Mouse (Mus musculus): ENCODE results near the gene Eif4g3.
"Not testable (repeated sequence)": the region's sequence is repeated elsewhere in the genome, so short reads cannot be mapped to it uniquely, and the experiment has no call there.

Gene Eif4g3

DNA sequence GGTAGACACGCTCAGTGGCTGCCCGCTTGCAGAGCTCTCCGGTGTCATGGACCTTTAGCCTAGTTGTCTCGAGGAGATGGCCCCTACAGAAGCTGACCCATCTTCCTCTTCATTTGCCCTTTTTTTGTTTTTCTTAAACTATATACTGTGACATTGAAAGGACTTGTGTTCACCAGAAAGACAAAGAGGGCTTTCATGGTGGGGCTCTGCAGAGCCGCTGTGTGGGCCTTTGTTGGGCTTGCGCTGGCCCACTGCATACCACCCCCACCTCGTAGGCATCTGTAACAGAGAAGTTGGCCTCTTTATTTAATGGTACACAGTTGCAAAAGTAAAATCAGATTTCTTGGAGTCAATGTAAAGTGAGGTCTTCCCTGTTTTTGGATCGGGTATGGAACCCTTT lies 44.3 kb downstream of the Eif4g3 start:
- ChIA-PET CTCF (interaction anchor here in 2 of 4 experiments (0.6 to 1.9 kb wide), 3 partner anchors 71 to 136 kb away, joined by 3 to 7 read pairs (median 5); no protein-coding TSS in a partner anchor), POLR2A (no interaction called here)

DNA sequence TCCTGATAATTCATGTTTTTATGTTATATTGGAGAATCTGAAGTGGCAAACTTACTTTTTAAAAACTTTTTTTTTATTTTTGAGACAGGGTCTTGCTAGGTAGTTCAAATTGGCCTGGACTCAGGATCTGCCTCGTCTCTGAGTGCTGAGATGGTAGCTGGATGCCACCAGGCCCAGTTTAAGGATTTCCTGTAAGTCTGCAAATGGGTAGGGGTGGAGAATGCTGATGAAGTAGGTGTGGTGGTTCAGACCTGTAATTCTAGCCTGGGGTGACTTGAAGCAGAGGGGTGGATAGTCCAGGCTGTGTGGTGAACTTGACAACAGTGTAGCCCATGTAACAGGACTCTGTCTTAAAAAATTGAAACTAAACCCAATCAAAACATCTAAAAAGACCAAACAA lies 45.1 kb downstream of the Eif4g3 start:
- POLR2A ChIA-PET: no interaction called here

DNA sequence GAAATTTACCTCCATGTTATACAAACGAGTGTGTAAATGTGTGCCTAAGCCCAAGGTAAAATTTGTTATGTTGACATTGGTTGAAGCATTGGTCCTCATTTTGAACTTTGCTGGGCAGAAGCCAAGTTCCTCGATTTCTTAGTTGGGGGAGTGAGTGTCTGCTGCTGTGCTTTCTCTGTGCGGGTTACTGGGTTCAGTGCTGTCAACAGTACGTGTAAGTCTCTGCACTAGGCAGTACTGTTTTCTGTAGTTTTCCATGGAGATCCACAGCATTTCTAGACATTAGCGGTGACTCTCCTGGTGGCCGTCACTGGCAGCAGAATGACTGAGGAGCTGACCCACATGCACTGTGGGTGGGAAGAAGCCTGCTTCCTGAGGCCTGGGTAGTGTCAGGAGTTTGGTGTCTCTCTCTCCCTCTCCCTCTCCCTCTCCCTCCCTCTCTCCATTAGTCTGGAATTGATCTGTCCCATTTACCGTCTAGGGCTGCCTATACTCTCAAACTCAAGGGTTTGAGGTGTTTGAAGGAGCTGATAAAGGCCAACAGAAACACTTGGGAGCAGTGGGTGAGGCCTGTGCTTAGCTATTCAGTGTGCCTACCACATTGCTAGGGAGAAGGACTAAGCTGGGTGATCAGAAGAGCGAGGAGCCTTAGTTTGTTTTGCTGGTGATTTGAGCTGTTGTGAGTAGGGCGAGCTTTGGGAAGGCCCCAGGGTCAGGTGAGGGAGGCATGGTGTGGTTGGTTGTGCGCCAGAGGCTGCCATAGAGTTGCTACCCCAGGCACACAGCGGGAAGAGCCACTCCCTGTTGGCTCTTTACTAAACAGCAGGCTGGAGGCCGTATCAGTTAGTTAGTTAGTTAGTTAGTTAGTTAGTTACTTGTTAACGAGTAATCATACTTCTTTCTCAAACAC lies 45.8 kb downstream of the Eif4g3 start:
- ChIA-PET POLR2A (interaction anchor here in 1 of 4 experiments (0.6 kb wide), 1 partner anchor 373 kb away, joined by 3 read pairs; no protein-coding TSS in a partner anchor), CTCF (interaction anchor here in 3 of 4 experiments (0.6 to 1.7 kb wide), 4 partner anchors 69 to 990 kb away, joined by 3 to 6 read pairs (median 4); no protein-coding TSS in a partner anchor)

More for the DNA sequence above, 45.1 kb downstream of the Eif4g3 start:
- CTCF ChIA-PET: interaction anchor here in 1 of 4 experiments (0.6 kb wide), 1 partner anchor 102 kb away, joined by 3 read pairs; no protein-coding TSS in a partner anchor

DNA sequence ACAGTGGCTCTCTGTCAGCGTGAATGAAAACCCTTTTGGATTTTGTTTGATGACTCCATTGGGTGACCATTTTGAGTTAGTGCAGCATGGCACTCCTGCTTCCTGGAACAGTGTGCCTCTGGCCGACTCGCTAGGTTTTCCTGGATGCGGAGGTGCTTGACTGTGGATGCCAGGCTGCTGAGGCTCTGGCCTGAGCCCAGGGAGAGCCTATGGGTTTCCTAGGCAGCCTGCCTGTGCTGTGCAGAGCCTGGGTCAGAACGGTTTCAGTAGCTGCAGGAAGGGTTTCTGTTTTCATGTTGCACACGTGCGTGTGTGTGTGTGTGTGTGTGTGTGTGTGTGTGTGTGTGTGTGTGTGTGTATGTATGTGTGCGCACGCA lies 46.4 kb downstream of the Eif4g3 start:
- ChIA-PET POLR2A (interaction anchor here in 2 of 4 experiments (0.6 kb wide), 2 partner anchors 66 to 372 kb away, joined by 3 read pairs; no protein-coding TSS in a partner anchor), CTCF (interaction anchor here in 3 of 4 experiments (0.6 to 1.7 kb wide), 4 partner anchors 68 to 989 kb away, joined by 3 to 6 read pairs (median 4); no protein-coding TSS in a partner anchor)

DNA sequence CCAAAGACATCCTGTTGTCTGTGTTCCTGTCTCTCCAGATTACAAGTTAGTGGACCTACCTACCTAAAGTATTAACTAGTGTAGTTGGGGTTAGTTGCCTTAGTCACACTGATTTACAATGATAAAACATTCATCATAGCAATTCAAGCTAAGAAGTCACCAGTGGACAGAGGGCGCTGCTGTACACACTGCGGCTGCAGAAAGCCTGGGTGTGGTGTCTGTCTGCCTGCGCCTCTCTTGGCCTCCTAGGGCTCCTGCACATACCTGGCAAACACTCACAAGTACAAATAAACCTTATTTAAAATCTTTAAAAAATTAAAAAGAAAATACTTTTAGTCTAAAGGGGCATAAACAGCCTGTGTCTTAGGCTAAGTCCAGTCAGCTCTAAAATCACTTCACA lies 47.8 kb downstream of the Eif4g3 start:
- POLR2A ChIA-PET: interaction anchor here (0.6 to 1.5 kb wide), 5 partner anchors 10 to 560 kb away, joined by 3 to 4 read pairs (median 3); no protein-coding TSS in a partner anchor
- CTCF ChIA-PET: interaction anchor here (0.6 to 1.6 kb wide), 35 partner anchors 9 to 787 kb away, joined by 3 to 14 read pairs (median 4); partner anchors contain the start of gene Ddost (in 1 of the 4)

DNA sequence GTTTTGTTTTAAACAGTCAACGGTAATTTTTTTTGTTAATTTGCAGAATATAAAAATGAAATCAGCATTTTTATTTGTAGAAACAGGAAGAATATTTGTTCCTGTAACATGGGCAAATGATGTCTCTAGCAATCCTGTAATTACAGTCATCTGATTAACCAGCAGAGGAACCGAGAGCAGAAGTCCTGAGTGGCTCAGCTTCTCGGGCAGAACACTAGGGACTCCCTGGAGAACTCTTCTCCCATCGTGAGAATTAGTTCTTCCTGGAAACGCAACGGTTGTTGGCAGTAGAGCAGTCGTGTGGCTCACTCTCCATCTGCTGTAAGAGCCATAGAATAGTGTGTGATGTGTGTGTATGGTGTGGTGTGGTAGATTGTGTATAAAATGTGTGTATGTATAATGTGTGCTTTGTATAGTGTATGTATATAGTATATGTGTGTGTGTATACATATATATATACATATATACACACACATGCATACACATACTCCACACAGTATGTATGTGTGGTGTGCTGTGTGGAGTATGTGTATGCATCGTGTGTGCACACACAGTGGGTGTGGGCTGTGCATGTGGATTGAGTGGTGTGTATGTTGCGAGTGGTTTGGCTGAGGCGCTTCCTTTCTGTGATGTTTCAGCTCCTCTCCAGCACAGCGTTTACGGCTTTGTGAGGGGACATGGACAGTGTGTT lies 48.9 kb downstream of the Eif4g3 start:
- ChIA-PET POLR2A (interaction anchor here in 2 of 4 experiments (0.5 to 1.5 kb wide), 3 partner anchors 23 to 559 kb away, joined by 3 to 4 read pairs (median 3); no protein-coding TSS in a partner anchor), CTCF (interaction anchor here (0.5 to 1.6 kb wide), 14 partner anchors 8 to 1909 kb away, joined by 3 to 14 read pairs (median 5); no protein-coding TSS in a partner anchor)

DNA sequence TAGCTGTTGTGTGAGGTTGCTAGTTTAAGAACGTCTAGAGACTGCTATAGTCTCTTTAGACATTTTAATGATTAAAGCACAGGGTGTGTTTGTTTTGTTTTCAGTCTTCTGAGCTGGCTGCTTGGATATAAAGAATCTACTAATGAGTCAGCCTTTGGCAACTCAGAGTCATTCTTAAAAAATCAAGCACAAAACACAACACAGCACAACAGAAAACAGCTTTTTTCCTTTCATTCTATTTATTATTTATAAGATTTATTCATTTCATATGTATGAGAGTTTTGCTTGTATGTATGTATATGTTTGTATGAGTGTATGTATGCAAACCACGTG lies 49.4 kb downstream of the Eif4g3 start:
- ChIA-PET CTCF (interaction anchor here (0.5 to 1.6 kb wide), 6 partner anchors 8 to 1910 kb away, joined by 3 to 11 read pairs (median 3); no protein-coding TSS in a partner anchor), POLR2A (interaction anchor here in 1 of 4 experiments (0.5 kb wide), 1 partner anchor 24 kb away, joined by 3 read pairs; no protein-coding TSS in a partner anchor)

DNA sequence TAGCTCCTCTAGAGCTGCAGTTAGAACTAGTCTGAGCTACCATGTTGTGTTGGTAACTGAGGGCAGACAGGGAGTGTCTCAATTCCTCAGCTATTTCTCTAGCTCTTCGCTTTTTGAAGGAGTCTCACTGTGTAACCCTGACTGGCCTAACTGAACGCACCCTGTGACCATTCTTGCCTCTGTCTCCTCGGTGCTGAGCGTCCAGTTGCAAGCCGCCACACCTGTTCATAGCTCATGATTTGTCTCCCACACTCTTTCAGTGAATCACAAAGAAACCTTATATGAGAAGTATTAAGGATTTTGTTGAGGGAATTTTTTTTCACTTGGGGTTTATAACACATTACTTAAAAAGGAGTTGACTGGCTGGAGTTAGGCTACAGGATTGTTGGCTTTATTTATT lies 49.8 kb downstream of the Eif4g3 start:
- POLR2A ChIA-PET: no interaction called here
- CTCF ChIA-PET: interaction anchor here (0.6 to 1.6 kb wide), 5 partner anchors 9 to 1910 kb away, joined by 3 to 11 read pairs (median 3); no protein-coding TSS in a partner anchor

DNA sequence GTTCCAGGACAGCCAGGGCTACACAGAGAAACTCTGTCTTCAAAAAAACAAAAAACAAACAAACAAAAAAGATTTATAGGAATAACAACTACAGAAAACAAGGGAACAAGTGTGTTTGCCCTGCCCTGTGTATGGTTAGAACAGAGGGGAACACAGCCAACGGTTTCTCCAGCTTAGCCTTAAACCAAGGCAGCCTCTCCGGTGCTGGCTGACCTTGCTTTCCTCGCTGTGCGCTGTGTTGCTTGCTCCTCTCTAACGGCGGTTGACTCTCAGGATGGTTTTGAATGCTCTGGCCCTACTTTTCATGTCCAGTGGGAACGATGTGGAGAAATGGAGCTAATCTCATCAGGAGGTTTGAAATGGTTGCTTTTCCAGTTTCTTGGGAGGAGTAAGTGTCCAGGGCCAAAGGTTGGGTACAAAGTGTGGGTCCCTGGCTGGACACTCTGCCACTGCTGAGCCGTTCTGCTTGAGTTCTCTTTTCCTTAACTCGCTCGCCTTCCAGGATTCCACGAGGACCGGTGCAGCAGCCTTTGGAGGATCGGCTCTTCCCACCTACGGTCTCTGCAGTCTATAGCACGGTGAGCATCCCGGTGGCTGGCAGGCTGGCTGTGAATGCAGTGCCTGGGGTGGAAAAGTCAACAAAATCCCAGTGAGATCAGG lies 52.1 kb downstream of the Eif4g3 start:
- ChIA-PET POLR2A (interaction anchor here in 2 of 4 experiments (0.5 to 0.7 kb wide), 2 partner anchors 47 to 50 kb away, joined by 3 read pairs; no protein-coding TSS in a partner anchor), CTCF (no interaction called here)

DNA sequence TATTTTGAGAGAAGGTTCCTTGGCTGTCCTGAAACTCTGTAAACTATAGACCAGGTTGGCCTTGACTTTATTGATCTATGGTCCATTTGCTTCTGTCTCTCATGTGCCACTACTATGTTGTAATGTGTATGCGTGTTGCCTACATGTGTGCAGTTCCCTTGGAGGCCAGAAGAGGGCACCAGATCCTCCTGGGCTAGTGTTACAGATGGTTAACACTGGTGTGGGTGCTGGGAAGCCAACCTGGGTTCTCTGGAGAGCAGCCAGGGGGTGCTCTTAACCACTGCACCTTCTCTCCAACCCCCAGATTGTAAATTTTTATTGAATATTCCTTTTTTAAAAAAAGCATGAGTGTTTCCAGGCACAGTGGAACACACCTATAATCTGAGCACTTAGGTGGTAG lies 53.0 kb downstream of the Eif4g3 start:
- CTCF ChIA-PET: no interaction called here
- POLR2A ChIA-PET: no interaction called here

DNA sequence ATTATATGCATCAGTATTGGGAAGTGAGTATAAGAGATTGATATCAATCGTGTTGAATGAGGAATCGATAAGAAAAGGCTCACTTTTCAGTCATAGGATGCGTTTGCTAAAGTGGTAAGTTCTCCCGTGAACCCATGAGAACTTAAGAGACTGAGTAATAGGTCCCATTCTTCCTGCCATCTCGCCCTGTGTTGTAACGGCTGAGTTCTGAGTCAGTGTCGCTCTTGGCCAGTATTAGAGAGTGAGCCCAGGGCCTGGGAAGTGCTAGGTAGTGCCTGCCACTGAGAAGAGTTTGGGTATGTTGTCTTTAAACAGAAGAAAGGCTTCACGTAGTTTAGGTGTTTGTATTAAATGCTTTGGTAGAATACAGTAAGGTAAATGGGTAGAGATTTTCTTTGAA lies 53.5 kb downstream of the Eif4g3 start:
- POLR2A ChIA-PET: no interaction called here
- CTCF ChIA-PET: no interaction called here

DNA sequence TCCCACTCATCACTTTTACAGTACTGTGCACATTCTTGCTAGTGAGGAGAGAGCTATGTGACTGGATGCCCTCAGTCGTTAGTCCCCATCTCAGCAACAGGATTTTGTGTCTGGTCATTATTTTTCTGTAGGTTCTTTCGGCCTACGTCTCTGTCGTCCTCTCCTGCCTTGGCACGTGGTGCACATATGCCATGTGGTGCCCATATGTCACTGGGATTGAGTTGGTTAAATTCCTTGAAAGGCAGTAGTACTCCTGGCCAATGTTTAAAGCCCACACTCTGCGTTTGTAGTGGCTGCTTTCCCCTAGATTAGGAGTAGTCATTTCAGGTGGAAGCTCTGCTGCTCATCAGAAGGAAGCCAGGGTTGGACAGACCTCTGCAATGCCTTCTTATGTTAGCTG lies 56.7 kb downstream of the Eif4g3 start:
- CTCF ChIA-PET: interaction anchor here (0.6 to 1.7 kb wide), 4 partner anchors 9 to 62 kb away, joined by 3 to 4 read pairs (median 4); no protein-coding TSS in a partner anchor
- POLR2A ChIA-PET: no interaction called here

DNA sequence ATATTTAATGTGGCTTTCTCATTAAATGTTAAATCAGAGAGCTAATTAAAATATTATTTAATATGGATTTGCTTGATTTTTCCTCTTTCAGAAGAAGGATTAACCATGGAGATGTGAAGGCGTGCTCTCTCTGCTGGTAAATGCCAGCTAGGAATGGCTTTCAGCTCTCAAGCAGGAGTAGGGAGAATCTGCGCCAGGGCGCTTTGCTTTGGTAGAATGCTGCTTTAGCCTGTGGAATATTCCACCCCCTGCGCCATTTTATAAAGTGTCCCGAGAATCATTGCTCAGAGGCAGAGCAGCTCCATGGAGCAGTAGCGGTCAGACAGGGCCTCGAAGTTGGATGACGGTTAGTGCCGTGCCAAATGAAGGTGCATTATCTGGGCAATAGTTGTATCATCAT lies 58.7 kb downstream of the Eif4g3 start:
- ChIA-PET POLR2A (interaction anchor here in 1 of 4 experiments (0.5 kb wide), 1 partner anchor 44 kb away, joined by 10 read pairs; no protein-coding TSS in a partner anchor), CTCF (interaction anchor here in 3 of 4 experiments (0.5 to 1.7 kb wide), 4 partner anchors 11 to 57 kb away, joined by 4 to 6 read pairs (median 4); no protein-coding TSS in a partner anchor)

DNA sequence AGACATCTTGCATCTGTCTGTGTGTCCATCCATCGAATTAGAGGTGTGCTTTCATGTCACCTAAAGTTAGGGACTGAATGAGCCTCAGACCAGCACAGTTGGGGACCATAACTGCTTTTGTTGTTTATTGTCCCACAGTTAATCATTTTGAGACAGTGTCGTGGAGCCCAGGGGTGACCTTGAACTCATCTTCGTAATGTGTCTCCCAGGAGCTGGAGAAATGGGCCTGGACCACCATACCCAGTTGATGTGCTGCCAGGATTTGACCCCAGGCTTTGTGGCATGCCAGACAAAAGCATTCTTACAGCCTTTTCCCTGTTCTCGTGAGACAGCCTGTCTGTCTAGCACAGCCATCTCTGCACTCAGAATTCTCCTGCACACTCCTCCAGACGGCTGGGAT lies 63.8 kb downstream of the Eif4g3 start:
- POLR2A ChIA-PET: no interaction called here
- CTCF ChIA-PET: interaction anchor here in 1 of 4 experiments (0.5 to 1.2 kb wide), 2 partner anchors 23 to 51 kb away, joined by 3 to 4 read pairs; no protein-coding TSS in a partner anchor

DNA sequence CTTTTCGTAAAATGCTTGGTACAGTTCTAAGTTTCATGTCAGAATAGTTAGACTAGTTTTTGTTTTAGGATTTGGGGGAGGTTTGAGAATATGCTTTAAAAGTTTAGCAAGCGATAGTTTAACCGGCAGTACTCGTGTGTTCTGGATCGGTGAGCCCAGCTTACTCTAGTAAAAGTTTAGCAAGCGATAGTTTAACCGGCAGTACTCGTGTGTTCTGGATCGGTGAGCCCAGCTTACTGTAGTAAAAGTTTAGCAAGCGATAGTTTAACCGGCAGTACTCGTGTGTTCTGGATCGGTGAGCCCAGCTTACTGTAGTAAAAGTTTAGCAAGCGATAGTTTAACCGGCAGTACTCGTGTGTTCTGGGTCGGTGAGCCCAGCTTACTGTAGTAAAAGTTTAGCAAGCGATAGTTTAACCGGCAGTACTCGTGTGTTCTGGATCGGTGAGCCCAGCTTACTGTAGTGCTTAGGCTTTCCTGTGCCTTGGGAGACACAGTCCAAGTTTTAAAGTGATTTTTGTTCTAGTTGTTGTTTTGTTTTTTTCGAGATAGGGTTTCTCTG lies 64.5 kb downstream of the Eif4g3 start:
- POLR2A ChIA-PET: not testable (repeated sequence)
- CTCF ChIA-PET: interaction anchor here in 1 of 4 experiments (0.7 kb wide), 1 partner anchor 268 kb away, joined by 4 read pairs; no protein-coding TSS in a partner anchor

DNA sequence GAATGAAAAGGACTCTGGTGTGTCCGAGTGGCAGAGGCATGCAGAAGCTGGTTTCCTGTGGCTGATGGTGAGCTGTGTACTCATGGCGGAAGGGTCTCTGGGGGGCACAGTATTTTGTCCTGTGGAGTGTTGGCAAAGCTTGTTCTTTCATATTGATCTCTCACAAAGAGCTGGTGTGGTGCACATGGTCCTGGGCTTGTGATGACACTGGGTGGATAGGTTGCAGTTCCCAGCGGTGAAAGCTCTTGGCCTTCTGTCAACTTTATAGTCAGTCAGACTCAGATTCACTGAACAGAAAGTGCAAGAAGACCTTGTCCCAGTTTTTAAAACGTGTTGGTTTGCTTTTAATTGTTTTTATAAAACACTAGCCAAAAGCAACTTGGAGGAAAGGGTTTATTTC lies 68.3 kb downstream of the Eif4g3 start:
- ChIA-PET POLR2A (no interaction called here), CTCF (interaction anchor here in 1 of 4 experiments (1.4 kb wide), 1 partner anchor 28 kb away, joined by 5 read pairs; no protein-coding TSS in a partner anchor)

DNA sequence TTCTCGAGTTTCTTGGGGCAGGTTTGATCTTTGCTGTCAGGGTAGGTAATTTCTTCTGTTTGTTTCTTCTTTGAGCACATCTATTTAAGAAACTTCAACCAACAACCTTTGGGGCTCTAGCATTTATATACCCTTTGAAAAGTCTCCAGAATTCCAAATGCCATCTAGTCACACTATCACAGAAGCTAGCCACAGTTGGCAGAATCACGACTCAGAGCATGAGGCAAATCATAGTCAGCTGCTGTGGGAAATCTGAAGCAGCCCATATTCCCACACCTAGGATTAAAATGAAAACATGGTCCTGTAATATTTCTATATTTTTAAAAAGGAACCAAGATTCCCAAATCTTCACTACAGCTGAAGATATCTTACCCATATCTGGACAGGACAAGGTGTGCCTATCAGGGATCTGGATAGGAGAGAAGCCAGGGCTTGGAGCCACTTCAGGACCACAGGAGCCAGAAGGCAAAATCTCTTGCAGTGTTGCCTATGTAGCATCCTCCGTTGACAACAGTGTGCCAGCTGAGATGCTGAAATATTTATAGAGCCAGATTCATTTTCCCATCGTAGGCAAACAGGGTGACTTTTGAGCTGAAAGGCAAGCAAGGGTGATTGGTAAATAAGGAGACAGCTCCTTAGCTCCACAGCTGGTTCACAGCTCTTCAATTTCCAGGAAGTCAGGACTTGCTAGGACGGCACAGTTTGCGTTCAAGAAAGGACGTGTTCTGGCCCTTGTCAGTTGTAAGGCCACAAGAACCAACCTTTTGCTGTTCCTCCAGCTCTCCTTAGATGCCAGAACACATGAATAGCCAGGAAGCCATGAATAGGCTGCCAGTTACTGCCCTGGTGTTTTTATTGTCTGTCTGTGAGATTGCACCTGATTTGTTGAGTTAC lies 70.8 kb downstream of the Eif4g3 start:
- POLR2A ChIA-PET: interaction anchor here (0.5 to 0.7 kb wide), 4 partner anchors 55 to 1914 kb away, joined by 3 read pairs; no protein-coding TSS in a partner anchor
- CTCF ChIA-PET: interaction anchor here in 3 of 4 experiments (0.7 to 1.2 kb wide), 4 partner anchors 9 to 227 kb away, joined by 3 read pairs; no protein-coding TSS in a partner anchor

All from embryonic stem cell, embryonic (primary cell).